Mouse (Mus musculus): ENCODE data around the gene Hipk1. TPM values are rescaled to one million over a fixed set of nuclear protein-coding genes. Genes with fewer than 3 reads are reported as not detected.

The Hipk1 gene
- polyA plus RNA-seq, 1 experiment from 2014 or later: 8.9 TPM

- H3K4me1 ChIP-seq (ENCODE audit: control insufficient read depth, insufficient read depth, low read depth, low read length): no peaks in the 10 kb centered on the region; the same call in 1 of the 2 replicates
- peaks cover 36% of the 10 kb centered on the region for H3K36me3 ChIP-seq (ENCODE audit: control insufficient read depth, insufficient read depth, low read length)
- H3K9me3 ChIP-seq (ENCODE audit: control insufficient read depth, low read length): no peaks in the 10 kb centered on the region
- H3K27me3 ChIP-seq (replicated peaks; ENCODE audit: control insufficient read depth, insufficient read depth, low read length): no peaks in the 10 kb centered on the region
- 86% methylated on average over 6 of the region's 6 CpGs for whole genome bisulfite sequencing
- ATAC-seq: no peak
- no peak overlapping the region for H3K9ac ChIP-seq (ENCODE audit: low read depth, low read length)
- no peak overlapping the region for H3K27ac ChIP-seq (ENCODE audit: low read depth, low read length)
- H3K4me3 ChIP-seq (ENCODE audit: low read length): no peak overlapping the region
- no peak overlapping the region for H3K4me2 ChIP-seq (ENCODE audit: low read length)
Observed at GRCm38 (mm10) chr3:103743208-103743607, 48.2 kb downstream of the Hipk1 start.

- no peak for ATAC-seq
- 20% methylated on average over 5 of the region's 5 CpGs for WGBS
Observed at GRCm38 (mm10) chr3:103740342-103740741, 51.0 kb downstream of the Hipk1 start.

GRCm38 (mm10) chr3:103739329-103739728 is 52.0 kb downstream of the Hipk1 start, which contains the start of gene Gm10964:
TSS of gene Gm10964 (plus strand) at chr3:103739366.
- Histone ChIP-seq H3K36me3 (ENCODE audit: control insufficient read depth, insufficient read depth, low read length) (peaks cover 13% of the 10 kb centered on the region), H3K27ac (ENCODE audit: low read depth, low read length) (peak within 1 kb of the TSS; percentile 70), H3K4me1 (ENCODE audit: control insufficient read depth, insufficient read depth, low read depth, low read length) (peaks cover 32% of the 10 kb centered on the region), H3K27me3 (replicated peaks; ENCODE audit: control insufficient read depth, insufficient read depth, low read length) (no peaks in the 10 kb centered on the region), H3K4me3 (ENCODE audit: low read length) (no peak within 1 kb of the TSS; the same call in 1 of the 2 replicates), H3K4me2 (ENCODE audit: low read length) (peak within 1 kb of the TSS; percentile 46), H3K9ac (ENCODE audit: low read depth, low read length) (peak within 1 kb of the TSS; percentile 48; the same call in 1 of the 2 replicates), H3K9me3 (ENCODE audit: control insufficient read depth, low read length) (no peaks in the 10 kb centered on the region)
- 92% methylated on average over 1 of the region's 1 CpGs for WGBS
- ATAC-seq: no peak

More at GRCm38 (mm10) chr3:103740342-103740741, 51.0 kb downstream of the Hipk1 start:
- Histone ChIP-seq H3K9ac (ENCODE audit: low read depth, low read length) (no peak overlapping the region), H3K9me3 (ENCODE audit: control insufficient read depth, low read length) (no peaks in the 10 kb centered on the region), H3K36me3 (ENCODE audit: control insufficient read depth, insufficient read depth, low read length) (peaks cover 17% of the 10 kb centered on the region), H3K4me3 (ENCODE audit: low read length) (no peak overlapping the region), H3K27me3 (replicated peaks; ENCODE audit: control insufficient read depth, insufficient read depth, low read length) (no peaks in the 10 kb centered on the region), H3K4me2 (ENCODE audit: low read length) (no peak overlapping the region), H3K27ac (ENCODE audit: low read depth, low read length) (no peak overlapping the region), H3K4me1 (ENCODE audit: control insufficient read depth, insufficient read depth, low read depth, low read length) (peaks cover 21% of the 10 kb centered on the region)

- peak within 1 kb of the TSS; percentile 70 for H3K27ac ChIP-seq (ENCODE audit: low read depth, low read length)
- peak; percentile 60 for ATAC-seq
- under 1% methylated on average over 18 of the region's 18 CpGs for WGBS
Observed at GRCm38 (mm10) chr3:103737778-103738571, 53.4 kb downstream of the Hipk1 start, which contains the start of gene Olfml3. TSS of gene Olfml3 (minus strand) at chr3:103738001.

DNA sequence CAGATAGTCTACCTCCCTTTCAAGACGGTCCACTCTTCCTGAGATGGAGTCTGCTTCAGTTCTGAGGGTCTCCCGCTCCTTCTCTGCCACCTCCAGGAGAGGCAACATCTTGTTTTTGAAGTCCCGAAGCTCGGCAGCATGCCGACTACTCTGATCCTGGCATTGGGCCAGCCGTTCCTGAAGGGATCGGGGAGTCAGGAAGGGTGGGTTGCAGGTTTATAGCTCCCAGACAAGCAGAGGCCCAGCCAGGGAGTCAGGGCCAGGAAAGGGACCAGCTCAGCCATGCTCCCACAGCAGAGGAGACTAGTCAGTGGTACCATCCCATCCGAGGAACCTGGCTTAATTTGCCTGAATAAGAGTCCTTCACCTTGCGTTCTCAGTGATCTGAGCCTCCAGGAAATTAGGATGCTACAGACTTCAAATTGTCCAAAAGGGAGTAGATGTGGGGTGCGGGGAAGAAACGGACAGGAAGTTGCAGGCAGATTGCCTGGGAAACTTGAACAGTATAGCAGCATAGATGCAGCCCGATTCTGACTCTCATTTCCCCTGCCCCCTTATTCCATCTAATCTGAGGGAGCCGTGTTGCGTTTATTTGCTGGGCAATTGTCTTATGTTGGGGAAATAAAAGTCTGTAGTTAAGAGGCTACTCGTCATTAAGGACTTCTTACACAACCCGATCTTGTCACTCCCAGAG is 54.2 kb downstream of the Hipk1 start:
- 42% methylated on average over 16 of the region's 16 CpGs for WGBS
- Histone ChIP-seq H3K9me3 (ENCODE audit: control insufficient read depth, low read length) (no peaks in the 10 kb centered on the region), H3K27ac (ENCODE audit: low read depth, low read length) (peak overlapping the region; percentile 70), H3K27me3 (replicated peaks; ENCODE audit: control insufficient read depth, insufficient read depth, low read length) (no peaks in the 10 kb centered on the region), H3K4me1 (ENCODE audit: control insufficient read depth, insufficient read depth, low read depth, low read length) (peaks cover 45% of the 10 kb centered on the region), H3K36me3 (ENCODE audit: control insufficient read depth, insufficient read depth, low read length) (0 out of 2 replicates have a peak, but pooled peaks cover 2% of the 10 kb centered on the region), H3K4me2 (ENCODE audit: low read length) (peak overlapping the region; percentile 46), H3K4me3 (ENCODE audit: low read length) (peak overlapping the region; percentile 21; the same call in 1 of the 2 replicates), H3K9ac (ENCODE audit: low read depth, low read length) (peak overlapping the region; percentile 48; the same call in 1 of the 2 replicates)
- no peak; the same call in 1 of the 2 replicates for ATAC-seq

More at GRCm38 (mm10) chr3:103737778-103738571, 53.4 kb downstream of the Hipk1 start, which contains the start of gene Olfml3:
- Histone ChIP-seq H3K4me3 (ENCODE audit: low read length) (peak within 1 kb of the TSS; percentile 21), H3K27me3 (replicated peaks; ENCODE audit: control insufficient read depth, insufficient read depth, low read length) (no peaks in the 10 kb centered on the region), H3K4me1 (ENCODE audit: control insufficient read depth, insufficient read depth, low read depth, low read length) (peaks cover 44% of the 10 kb centered on the region), H3K9ac (ENCODE audit: low read depth, low read length) (peak within 1 kb of the TSS; percentile 48), H3K4me2 (ENCODE audit: low read length) (peak within 1 kb of the TSS; percentile 46), H3K9me3 (ENCODE audit: control insufficient read depth, low read length) (no peaks in the 10 kb centered on the region), H3K36me3 (ENCODE audit: control insufficient read depth, insufficient read depth, low read length) (peaks cover 2% of the 10 kb centered on the region; the same call in 1 of the 2 replicates)

DNA sequence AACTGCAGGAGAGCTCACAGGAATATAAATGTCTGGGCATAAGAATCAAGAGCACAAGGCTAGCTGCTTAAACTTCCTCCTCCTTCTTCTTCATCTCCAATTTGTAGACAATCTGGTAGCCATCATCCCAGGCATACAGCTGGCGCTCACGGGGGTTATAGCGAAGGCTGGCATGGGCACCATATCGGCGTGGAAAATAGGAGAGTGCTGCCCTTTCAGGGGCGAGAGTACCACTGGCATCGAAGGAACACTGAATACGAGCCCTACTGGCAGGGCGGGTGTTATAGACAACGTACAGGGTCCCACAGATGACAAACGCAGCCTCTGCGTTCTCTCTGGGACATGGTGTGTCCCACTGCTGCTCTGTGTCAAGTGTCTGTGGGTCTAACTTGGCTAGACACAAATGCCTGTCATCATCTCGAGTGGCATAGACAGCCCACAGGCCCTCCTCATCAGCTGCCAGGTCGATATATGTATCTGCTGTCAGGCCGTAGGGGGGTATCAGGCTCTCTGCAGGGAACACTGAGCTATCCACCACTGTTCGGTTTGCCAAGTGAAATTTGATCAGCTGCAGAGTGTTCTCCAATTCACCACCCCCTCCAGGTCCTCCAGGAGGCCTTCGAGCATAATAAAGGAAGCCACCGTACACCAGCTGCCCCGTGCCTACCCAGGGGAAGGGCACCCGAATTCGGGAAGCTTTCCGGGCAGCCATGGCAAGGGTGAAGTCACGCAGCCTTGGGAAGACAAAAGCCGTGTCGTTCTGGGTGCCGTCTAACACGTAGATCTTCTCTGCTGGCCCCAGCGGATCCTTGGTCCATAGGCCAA is 55.4 kb downstream of the Hipk1 start:
- Histone ChIP-seq H3K27me3 (replicated peaks; ENCODE audit: control insufficient read depth, insufficient read depth, low read length) (no peaks in the 10 kb centered on the region), H3K36me3 (ENCODE audit: control insufficient read depth, insufficient read depth, low read length) (no peaks in the 10 kb centered on the region), H3K4me2 (ENCODE audit: low read length) (peak overlapping the region; percentile 46; the same call in 1 of the 2 replicates), H3K27ac (ENCODE audit: low read depth, low read length) (no peak overlapping the region), H3K9me3 (ENCODE audit: control insufficient read depth, low read length) (no peaks in the 10 kb centered on the region), H3K4me3 (ENCODE audit: low read length) (no peak overlapping the region), H3K9ac (ENCODE audit: low read depth, low read length) (no peak overlapping the region; the same call in 1 of the 2 replicates), H3K4me1 (ENCODE audit: control insufficient read depth, insufficient read depth, low read depth, low read length) (peaks cover 45% of the 10 kb centered on the region)
- WGBS: 55% methylated on average over 28 of the region's 28 CpGs
- no peak for ATAC-seq

GRCm38 (mm10) chr3:103734696-103735519 is 56.5 kb downstream of the Hipk1 start:
- 15% methylated on average over 11 of the region's 11 CpGs for WGBS
- Histone ChIP-seq H3K9ac (ENCODE audit: low read depth, low read length) (peak overlapping the region; percentile 14), H3K36me3 (ENCODE audit: control insufficient read depth, insufficient read depth, low read length) (no peaks in the 10 kb centered on the region), H3K4me2 (ENCODE audit: low read length) (no peak overlapping the region; the same call in none of the 2 replicates), H3K4me3 (ENCODE audit: low read length) (no peak overlapping the region), H3K9me3 (ENCODE audit: control insufficient read depth, low read length) (no peaks in the 10 kb centered on the region), H3K27me3 (replicated peaks; ENCODE audit: control insufficient read depth, insufficient read depth, low read length) (no peaks in the 10 kb centered on the region), H3K4me1 (ENCODE audit: control insufficient read depth, insufficient read depth, low read depth, low read length) (peaks cover 45% of the 10 kb centered on the region), H3K27ac (ENCODE audit: low read depth, low read length) (peak overlapping the region; percentile 40; the same call in 1 of the 2 replicates)
- 0 out of 2 replicates have a peak, but pooled peaks have one; percentile 14 for ATAC-seq
